Mouse (Mus musculus) CH12.LX (cell line): ENCODE measurements around the gene Lamc1.

Experiments
- CHD1 ChIP-seq: IDR thresholded peaks from 2 replicates; pipeline ENCODE4 v1.6.1; 2012; ENCODE audit warnings: low read depth, low read length, improper control_type of control experiment, inconsistent platforms
- CTCF ChIP-seq, 2 experiments: IDR thresholded peaks in 1 of 2; conservative IDR thresholded peaks in 1 of 2; 2 replicates each; pipeline ENCODE4 v1.5.1; 2011 to 2012; ENCODE audit warnings: low read depth in 2 of 2, low read length in 2 of 2, improper control_type of control experiment in 1 of 2, inconsistent platforms in 1 of 2, mild to moderate bottlenecking in 1 of 2, moderate library complexity in 1 of 2
- HCFC1 ChIP-seq: IDR thresholded peaks from 2 replicates; pipeline ENCODE4 v1.6.1; 2012; ENCODE audit warnings: low read depth, mild to moderate bottlenecking, inconsistent platforms, low read length, improper control_type of control experiment
- POLR2A ChIP-seq: IDR thresholded peaks from 2 replicates; pipeline ENCODE4 v1.6.1; 2011; ENCODE audit warnings: low read depth, mild to moderate bottlenecking, improper control_type of control experiment, low read length
- POLR2AphosphoS2 ChIP-seq: IDR thresholded peaks from 2 replicates; pipeline ENCODE4 v1.6.1; 2011; ENCODE audit warnings: low read depth, low read length, improper control_type of control experiment
- SMC3 ChIP-seq: IDR thresholded peaks from 2 replicates; pipeline ENCODE4 v1.6.1; 2011; ENCODE audit warnings: low read depth, low read length, improper control_type of control experiment
- TCF12 ChIP-seq: IDR thresholded peaks from 2 replicates; pipeline ENCODE4 v1.6.1; 2014; ENCODE audit warnings: low read depth, mild to moderate bottlenecking, inconsistent platforms, low read length, improper control_type of control experiment

GRCm38 (mm10) chr1:153316286-153316685 is 16.3 kb downstream of the Lamc1 start:
- TF ChIP-seq POLR2A (no peak), CHD1 (no peak), HCFC1 (no peak), CTCF (conservative IDR thresholded peaks at IDR 0.05 in 1 of 2, IDR thresholded peaks at IDR 0.05 in 1 of 2; ENCODE audit: low read depth in 2 of 2, low read length in 2 of 2) (no peak), SMC3 (no peak), POLR2AphosphoS2 (no peak), TCF12 (no peak)
